In genomic region chr13:23433801-23434200, GRCm38 (mm10) we compare ENCODE assay signal across 10 mouse cellular contexts. TPM values are rescaled to one million over a fixed set of nuclear protein-coding genes. Genes with fewer than 3 reads are reported as not detected.
DNase-seq lines count a peak whose midpoint lies in the region; ATAC-seq and TF ChIP-seq lines count a peak whose summit lies in the region.
"Had no signal": no experiment of that assay in that cellular context is flagged by ENCODE, and none has a peak within 500 bp of the region (broad histone marks: within the 10 kb centered on the region; RNA-seq: fewer than 3 reads in every experiment).

No protein-coding gene starts in this region.

- H3K36me3 ChIP-seq in heart, embryonic 11.5 days (ENCODE audit: control insufficient read depth, insufficient read depth, low read length) = no peaks in the 10 kb centered on the region
- H3K36me3 ChIP-seq in heart, adult 2 months (ENCODE audit: control insufficient read depth, insufficient read depth, low read length) = no peaks in the 10 kb centered on the region; the same call in 1 of the 2 replicates
- no peaks in the 10 kb centered on the region for H3K36me3 ChIP-seq in liver, embryonic 11.5 days (ENCODE audit: control insufficient read depth, insufficient read depth, low read length)
- H3K36me3 ChIP-seq in embryonic facial prominence, embryonic 15.5 days = no peaks in the 10 kb centered on the region
- no peaks in the 10 kb centered on the region for H3K36me3 ChIP-seq in liver, embryonic 14.5 days (replicated peaks; ENCODE audit: control insufficient read depth, insufficient read depth, low read depth)

- H3K27ac ChIP-seq in heart, embryonic 11.5 days (ENCODE audit: low read depth, low read length) = no peak overlapping the region
- no peak overlapping the region for H3K27ac ChIP-seq in heart, adult 2 months
- H3K27ac ChIP-seq in liver, embryonic 11.5 days (ENCODE audit: low read depth, low read length) = 0 out of 2 replicates have a peak overlapping the region, but pooled peaks have one; percentile 16
- H3K27ac ChIP-seq in embryonic facial prominence, embryonic 15.5 days (replicated peaks) = no peak overlapping the region
- no peak overlapping the region for H3K27ac ChIP-seq in liver, embryonic 14.5 days

- intact Hi-C loops in heart, adult 2 months (cut with DNase I) = loop anchor here (5.0 to 10.0 kb wide), 2 partner anchors 264 to 1489 kb away; partner anchors contain the start of genes Hist1h1t, Hist1h4c and Zfp184

- no peak for TF ChIP-seq POLR2A in heart, adult 2 months (IDR thresholded peaks at IDR 0.05; ENCODE audit: insufficient read depth, low read depth, low read length)

- no peak for ATAC-seq in heart, embryonic 11.5 days (replicated peaks; ENCODE audit: insufficient number of reproducible peaks, low FRiP score, low TSS enrichment)
- ATAC-seq in liver, embryonic 11.5 days (replicated peaks; ENCODE audit: low FRiP score) = no peak
- no peak for ATAC-seq in embryonic facial prominence, embryonic 15.5 days (ENCODE audit: insufficient number of reproducible peaks, low FRiP score, low TSS enrichment, low read depth)
- ATAC-seq in liver, embryonic 14.5 days (ENCODE audit: insufficient read depth) = no peak

- no peak for DNase-seq in heart, adult 2 months
- DNase-seq in liver, embryonic 11.5 days (ENCODE audit: low spot score) = no peak
- no peak for DNase-seq in liver
- no peak for DNase-seq in liver, embryonic 14.5 days (ENCODE audit: low read depth in 3 of 3, low spot score in 3 of 3)
- DNase-seq in ovary, adult 18-20 months (ENCODE audit: low spot score) = no peak
- no peak for DNase-seq in natural killer cell, adult 2 months (ENCODE audit: low spot score in 2 of 2)

- no peak overlapping the region for H3K4me3 ChIP-seq in heart, embryonic 11.5 days (ENCODE audit: low read depth, low read length)
- no peak overlapping the region for H3K4me3 ChIP-seq in heart, adult 2 months
- peak overlapping the region; percentile 25; the same call in 1 of the 2 replicates for H3K4me3 ChIP-seq in liver, embryonic 11.5 days (ENCODE audit: low read depth, low read length)
- H3K4me3 ChIP-seq in embryonic facial prominence, embryonic 15.5 days (replicated peaks) = peak overlapping the region; percentile 17
- H3K4me3 ChIP-seq in liver, embryonic 14.5 days (ENCODE audit: insufficient read depth in 1 of 2, low read depth in 2 of 2, low read length in 2 of 2) = no peak overlapping the region

- peaks cover 6% of the 10 kb centered on the region for H3K4me1 ChIP-seq in heart, embryonic 11.5 days (ENCODE audit: control insufficient read depth, insufficient read depth, low read length)
- no peaks in the 10 kb centered on the region; the same call in 1 of the 2 replicates for H3K4me1 ChIP-seq in heart, adult 2 months (ENCODE audit: control insufficient read depth, insufficient read depth, low read length)
- peaks cover 12% of the 10 kb centered on the region for H3K4me1 ChIP-seq in liver, embryonic 11.5 days (replicated peaks; ENCODE audit: control insufficient read depth, insufficient read depth, low read length)
- H3K4me1 ChIP-seq in embryonic facial prominence, embryonic 15.5 days = peaks cover 10% of the 10 kb centered on the region
- peaks cover 4 to 11% of the 10 kb centered on the region in 2 experiments for H3K4me1 ChIP-seq in liver, embryonic 14.5 days (replicated peaks; ENCODE audit: control insufficient read depth in 2 of 2, insufficient read depth in 2 of 2, low read length in 1 of 2)

- H3K27me3 ChIP-seq in heart, embryonic 11.5 days (ENCODE audit: control insufficient read depth, insufficient read depth, low read length) = no peaks in the 10 kb centered on the region
- no peaks in the 10 kb centered on the region for H3K27me3 ChIP-seq in heart, adult 2 months (ENCODE audit: control insufficient read depth, insufficient read depth, low read length)
- no peaks in the 10 kb centered on the region for H3K27me3 ChIP-seq in liver, embryonic 11.5 days (replicated peaks; ENCODE audit: control insufficient read depth, insufficient read depth, low read length)
- H3K27me3 ChIP-seq in embryonic facial prominence, embryonic 15.5 days = no peaks in the 10 kb centered on the region
- no peaks in the 10 kb centered on the region for H3K27me3 ChIP-seq in liver, embryonic 14.5 days (ENCODE audit: control insufficient read depth, insufficient read depth, low read length)

- no peaks in the 10 kb centered on the region for H3K9me3 ChIP-seq in heart, embryonic 11.5 days (replicated peaks; ENCODE audit: control insufficient read depth, low read length)
- H3K9me3 ChIP-seq in liver, embryonic 11.5 days (ENCODE audit: control insufficient read depth, low read length) = no peaks in the 10 kb centered on the region
- no peaks in the 10 kb centered on the region for H3K9me3 ChIP-seq in embryonic facial prominence, embryonic 15.5 days (replicated peaks)
- H3K9me3 ChIP-seq in liver, embryonic 14.5 days (ENCODE audit: control insufficient read depth, low read length) = no peaks in the 10 kb centered on the region

- peak overlapping the region; percentile 9; the same call in 1 of the 2 replicates for H3K4me2 ChIP-seq in heart, embryonic 11.5 days
- H3K4me2 ChIP-seq in liver, embryonic 11.5 days = peak overlapping the region; percentile 89
- H3K4me2 ChIP-seq in embryonic facial prominence, embryonic 15.5 days (replicated peaks) = peak overlapping the region; percentile 64
- peak overlapping the region; percentile 81 for H3K4me2 ChIP-seq in liver, embryonic 14.5 days (ENCODE audit: low read depth)

- TF ChIP-seq EP300 in heart, adult 2 months (IDR thresholded peaks at IDR 0.05; ENCODE audit: insufficient read depth, low read depth, low read length) = no peak
- no peak for TF ChIP-seq EP300 in liver, embryonic 14.5 days (IDR thresholded peaks at IDR 0.05; ENCODE audit: low read depth)

- H3K9ac ChIP-seq in heart, embryonic 11.5 days (ENCODE audit: low read depth, low read length) = no peak overlapping the region
- H3K9ac ChIP-seq in heart, adult 2 months (ENCODE audit: low read depth, low read length) = no peak overlapping the region
- no peak overlapping the region for H3K9ac ChIP-seq in liver, embryonic 11.5 days (ENCODE audit: low read depth, low read length)
- H3K9ac ChIP-seq in embryonic facial prominence, embryonic 15.5 days = no peak overlapping the region
- no peak overlapping the region for H3K9ac ChIP-seq in liver, embryonic 14.5 days (replicated peaks)

- TF ChIP-seq CTCF in heart, adult 2 months (IDR thresholded peaks at IDR 0.05) = no peak
- no peak for TF ChIP-seq CTCF in liver, embryonic 14.5 days (IDR thresholded peaks at IDR 0.05; ENCODE audit: low read depth)

- no peaks in the 10 kb centered on the region for H3K79me2 ChIP-seq in heart, adult 2 months (replicated peaks; ENCODE audit: control insufficient read depth, insufficient read depth, low read length)

- 69% methylated on average over 5 of the region's 5 CpGs for WGBS in heart, embryonic 11.5 days (ENCODE audit: insufficient replicate concordance)
- 68% methylated on average over 5 of the region's 5 CpGs for WGBS in heart, adult 2 months
- 64% methylated on average over 5 of the region's 5 CpGs for WGBS in liver, embryonic 11.5 days
- WGBS in embryonic facial prominence, embryonic 15.5 days = 52% methylated on average over 5 of the region's 5 CpGs
- 58% methylated on average over 5 of the region's 5 CpGs for WGBS in liver, embryonic 14.5 days (ENCODE audit: insufficient replicate concordance)

RNA-seq across cellular contexts. Expression of gene Abt1, which starts 10.1 kb away (rescaled TPM):
- 8.9 and 9.8 TPM in 2 replicates for polyA plus RNA-seq in heart, embryonic 11.5 days (2014; fragmentation: Nextera tagmentation; extraction: Ambion mirVana)
- 1 to 10 TPM; 3.9 to 5.1 TPM for total RNA-seq in heart, adult 2 months (2021)
- polyA plus RNA-seq in heart, adult 2 months (2012; rRNA removed) = 2.4 and 3.1 TPM in 2 replicates
- 13.1 and 13.4 TPM in 2 replicates for polyA plus RNA-seq in liver, embryonic 11.5 days (2014; fragmentation: Nextera tagmentation; extraction: Ambion mirVana)
- 12.2 and 12.7 TPM in 2 replicates for polyA plus RNA-seq in embryonic facial prominence, embryonic 15.5 days (2015; fragmentation: Nextera tagmentation; extraction: Ambion mirVana)
- polyA plus RNA-seq in liver, embryonic 14.5 days (2012; rRNA removed) = 2.4 and 4.0 TPM in 2 replicates
- 5.2 and 5.3 TPM in 2 replicates for polyA plus RNA-seq in liver, embryonic 14.5 days (2014; fragmentation: Nextera tagmentation; extraction: Ambion mirVana)

RNA-seq across cellular contexts. Expression of gene Btn1a1, which starts 31.9 kb away (rescaled TPM):
- 0.97 and 1.7 TPM in 2 replicates for polyA plus RNA-seq in heart, embryonic 11.5 days (2014; fragmentation: Nextera tagmentation; extraction: Ambion mirVana)
- not detected for total RNA-seq in heart, adult 2 months (2021)
- 0.20 TPM in 1 of 2 replicates, not detected in the other for polyA plus RNA-seq in heart, adult 2 months (2012; rRNA removed)
- polyA plus RNA-seq in liver, embryonic 11.5 days (2014; fragmentation: Nextera tagmentation; extraction: Ambion mirVana) = 1.8 and 2.2 TPM in 2 replicates
- polyA plus RNA-seq in embryonic facial prominence, embryonic 15.5 days (2015; fragmentation: Nextera tagmentation; extraction: Ambion mirVana) = 0.04 TPM in 1 of 2 replicates, not detected in the other
- polyA plus RNA-seq in liver, embryonic 14.5 days (2012; rRNA removed) = 1.5 and 2.1 TPM in 2 replicates
- 1.5 and 1.8 TPM in 2 replicates for polyA plus RNA-seq in liver, embryonic 14.5 days (2014; fragmentation: Nextera tagmentation; extraction: Ambion mirVana)
- total RNA-seq: gastrocnemius, adult 8-10 months had no signal

RNA-seq across cellular contexts. Expression of gene Btn2a2, which starts 54.9 kb away (rescaled TPM):
- polyA plus RNA-seq in heart, embryonic 11.5 days (2014; fragmentation: Nextera tagmentation; extraction: Ambion mirVana) = 0.59 and 0.80 TPM in 2 replicates
- total RNA-seq in heart, adult 2 months (2021) = not detected
- polyA plus RNA-seq in heart, adult 2 months (2012; rRNA removed) = not detected in 2 replicates
- polyA plus RNA-seq in liver, embryonic 11.5 days (2014; fragmentation: Nextera tagmentation; extraction: Ambion mirVana) = 0.08 and 0.32 TPM in 2 replicates
- polyA plus RNA-seq in embryonic facial prominence, embryonic 15.5 days (2015; fragmentation: Nextera tagmentation; extraction: Ambion mirVana) = 0.55 and 0.65 TPM in 2 replicates
- 0.01 TPM in 1 of 2 replicates, not detected in the other for polyA plus RNA-seq in liver, embryonic 14.5 days (2012; rRNA removed)
- polyA plus RNA-seq in liver, embryonic 14.5 days (2014; fragmentation: Nextera tagmentation; extraction: Ambion mirVana) = not detected in 2 replicates
- total RNA-seq: gastrocnemius, adult 8-10 months had no signal
- polyA plus RNA-seq: liver, embryonic 16.5 days had no signal

Comparison
In these comparisons a context has a peak if more than half of its experiments do, and no peak if none do; other contexts are left out.
1. H3K4me3 ChIP-seq: peak in liver, embryonic 11.5 days (single experiment) and embryonic facial prominence, embryonic 15.5 days (single experiment); none in heart, embryonic 11.5 days (single experiment), heart, adult 2 months (single experiment) and liver, embryonic 14.5 days (0 of 2).
2. H3K4me2 ChIP-seq: peak in every context shown above with its lines; median percentile 89 in liver, embryonic 11.5 days; 81 in liver, embryonic 14.5 days; 64 in embryonic facial prominence, embryonic 15.5 days; 9 in heart, embryonic 11.5 days.